Comparison of ENCODE assay signal across 15 mouse cellular contexts in the genomic region with DNA sequence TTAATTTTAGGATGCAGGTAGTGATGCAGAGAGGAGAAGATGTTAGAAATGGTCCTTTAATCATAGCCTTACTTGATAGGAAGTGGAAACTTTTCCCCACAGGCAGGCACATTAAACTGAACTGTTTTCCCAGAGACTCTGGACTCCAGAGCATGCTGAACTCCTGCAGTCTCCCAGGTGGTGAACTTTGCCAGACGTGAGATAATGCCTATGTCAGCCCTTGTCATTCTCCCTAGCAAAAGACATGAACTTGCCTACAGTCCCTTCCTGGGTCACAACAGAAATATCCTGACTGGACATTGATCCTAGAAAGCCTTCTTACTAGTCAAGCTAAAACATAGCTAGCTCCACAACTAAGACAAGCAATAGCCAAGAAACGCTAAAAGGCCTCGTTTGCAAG. TPM values are rescaled to one million over a fixed set of nuclear protein-coding genes. Genes with fewer than 3 reads are reported as not detected.
"Had no signal": no experiment of that assay in that cellular context is flagged by ENCODE, and none has a peak within 500 bp of the region (broad histone marks: within the 10 kb centered on the region; RNA-seq: fewer than 3 reads in every experiment).

No protein-coding gene starts in this region.

- H3K27ac ChIP-seq: limb, embryonic 13.5 days; macrophage; midbrain, embryonic 15.5 days; neural tube, embryonic 12.5 days; stomach, postnatal 0 days had no signal

- H3K4me3 ChIP-seq: limb, embryonic 13.5 days; megakaryocyte, embryonic 14.5 days; midbrain, embryonic 15.5 days; neural tube, embryonic 12.5 days had no signal

- H3K4me1 ChIP-seq: limb, embryonic 13.5 days; midbrain, embryonic 15.5 days; neural tube, embryonic 12.5 days had no signal

- H3K9ac ChIP-seq: limb, embryonic 13.5 days; lung, embryonic 14.5 days; midbrain, embryonic 15.5 days; neural tube, embryonic 12.5 days had no signal

- H3K9me3 ChIP-seq: limb, embryonic 13.5 days; megakaryocyte, embryonic 14.5 days; midbrain, embryonic 15.5 days; neural tube, embryonic 12.5 days had no signal

- DNase-seq: left cerebral cortex, postnatal 4 days; lung, embryonic 14.5 days; lung, postnatal 10 days; thymus, postnatal 4 days had no signal

- H3K27me3 ChIP-seq: limb, embryonic 13.5 days; megakaryocyte, embryonic 14.5 days; midbrain, embryonic 15.5 days; neural tube, embryonic 12.5 days had no signal

- ATAC-seq: hindbrain, embryonic 16.5 days; inflammation-experienced regulatory T-cells, adult 6 months; midbrain, embryonic 15.5 days had no signal

- H3K4me2 ChIP-seq: limb, embryonic 13.5 days; liver, embryonic 11.5 days; lung, embryonic 14.5 days; midbrain, embryonic 11.5 days; midbrain, embryonic 15.5 days; neural tube, embryonic 12.5 days had no signal

- H3K36me3 ChIP-seq: limb, embryonic 13.5 days; midbrain, embryonic 15.5 days; neural tube, embryonic 12.5 days had no signal

RNA-seq across cellular contexts. Expression of a gene that starts 23.0 kb away (rescaled TPM):
- polyA plus RNA-seq: hindbrain, embryonic 16.5 days; inflammation-experienced regulatory T-cells, adult 6 months; limb, embryonic 13.5 days; liver, embryonic 11.5 days; liver, embryonic 16.5 days; lung, embryonic 14.5 days; macrophage; midbrain, embryonic 11.5 days; midbrain, embryonic 15.5 days; neural tube, embryonic 12.5 days; stomach, postnatal 0 days had no signal
